ENCODE assay signal across 15 mouse cellular contexts in the genomic region with DNA sequence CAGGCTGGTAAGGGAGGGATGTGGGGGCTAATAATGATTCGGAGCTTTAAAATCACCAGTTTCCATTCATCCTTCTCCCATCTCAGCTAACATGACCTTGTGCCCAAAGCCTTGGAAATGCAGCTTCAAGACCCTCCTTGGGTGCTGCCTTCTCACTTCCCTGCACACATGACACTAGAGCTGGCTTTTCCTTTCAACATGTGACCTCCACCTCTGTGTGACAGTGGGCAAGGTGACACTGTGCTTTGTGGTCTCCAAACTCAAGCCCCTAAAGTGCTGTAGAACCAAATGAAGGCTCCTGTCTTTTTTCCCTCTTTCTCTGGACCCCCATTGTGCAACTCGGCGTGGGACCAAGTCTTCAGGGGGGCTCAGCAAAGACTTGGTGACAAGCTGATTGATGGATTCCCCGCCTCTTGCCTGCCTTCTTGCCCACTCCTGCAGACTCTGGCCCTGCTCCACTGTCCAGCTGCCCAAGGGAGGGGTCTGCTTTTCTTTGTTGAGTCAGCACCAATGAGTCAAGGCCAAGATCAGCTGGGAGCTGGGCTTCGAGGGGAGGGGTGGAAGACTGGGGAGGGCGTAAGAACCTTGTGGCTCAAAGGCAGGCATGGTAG. TPM values are rescaled to one million over a fixed set of nuclear protein-coding genes. Genes with fewer than 3 reads are reported as not detected.
DNase-seq lines count a peak whose midpoint lies in the region; ATAC-seq lines count a peak whose summit lies in the region.
"Had no signal": no experiment of that assay in that cellular context is flagged by ENCODE, and none has a peak within 500 bp of the region (broad histone marks: within the 10 kb centered on the region; RNA-seq: fewer than 3 reads in every experiment).

No protein-coding gene starts in this region.

- H3K4me3 ChIP-seq in midbrain, embryonic 12.5 days = no peak overlapping the region
- H3K4me3 ChIP-seq: erythroblast, embryonic 14.5 days; heart, embryonic 13.5 days; liver, embryonic 13.5 days had no signal

- peak; percentile 42 for DNase-seq in embryo, embryonic 10 days (ENCODE audit: low spot score)
- no peak for DNase-seq in embryo, embryonic 9.5 days (ENCODE audit: extremely low spot score)
- peak; percentile 16 for DNase-seq in right cerebral cortex, postnatal 4 days
- no peak for DNase-seq in right cerebral cortex, postnatal 14 days
- no peak for DNase-seq in urinary bladder, postnatal 10 days (ENCODE audit: low spot score)
- no peak for DNase-seq in adrenal gland, adult 8-10 months
- DNase-seq: cerebellum, postnatal 25 days; gastrocnemius, postnatal 10 days; liver, embryonic 13.5 days had no signal

- H3K36me3 ChIP-seq in midbrain, embryonic 12.5 days = peaks cover 10% of the 10 kb centered on the region

- H3K9ac ChIP-seq in midbrain, embryonic 12.5 days (replicated peaks) = no peak overlapping the region
- H3K9ac ChIP-seq: heart, embryonic 13.5 days; liver, embryonic 13.5 days had no signal

- H3K4me1 ChIP-seq in midbrain, embryonic 12.5 days = peaks cover 6% of the 10 kb centered on the region

- H3K9me3 ChIP-seq in midbrain, embryonic 12.5 days = no peaks in the 10 kb centered on the region
- H3K9me3 ChIP-seq: heart, embryonic 13.5 days; liver, embryonic 13.5 days had no signal

- no peak overlapping the region for H3K4me2 ChIP-seq in midbrain, embryonic 12.5 days (replicated peaks)
- H3K4me2 ChIP-seq: heart, embryonic 13.5 days; liver, embryonic 13.5 days had no signal

- H3K27me3 ChIP-seq in midbrain, embryonic 12.5 days = no peaks in the 10 kb centered on the region
- H3K27me3 ChIP-seq: heart, embryonic 13.5 days; liver, embryonic 13.5 days had no signal

- WGBS in midbrain, embryonic 12.5 days = 55% methylated on average over 6 of the region's 6 CpGs

- ATAC-seq in midbrain, embryonic 12.5 days (ENCODE audit: low FRiP score, low read depth) = peak; percentile 44; the same call in 1 of the 2 replicates
- ATAC-seq in granulocyte monocyte progenitor cell, adult 5-6 weeks (replicated peaks; ENCODE audit: poor library complexity, severe bottlenecking) = no peak

- H3K27ac ChIP-seq in midbrain, embryonic 12.5 days (replicated peaks) = no peak overlapping the region
- H3K27ac ChIP-seq: heart, embryonic 13.5 days; liver, embryonic 13.5 days had no signal

RNA-seq across cellular contexts. Expression of a gene that starts 9.1 kb away (rescaled TPM):
- polyA plus RNA-seq in midbrain, embryonic 12.5 days (2016; fragmentation: Nextera tagmentation; extraction: Ambion mirVana) = 1,367 and 1,416 TPM in 2 replicates
- 1,000 to 10,000 TPM; 1,024 to 1,164 (median 1,094) TPM for total RNA-seq in adrenal gland, adult 8-10 months (2022)
- 2,326 and 2,389 TPM in 2 replicates for total RNA-seq in granulocyte monocyte progenitor cell, adult 5-6 weeks (2014; fragmentation: Nextera tagmentation)
- total RNA-seq in granulocyte monocyte progenitor cell, adult 5-6 weeks (2017) = 479 and 580 TPM in 2 replicates

RNA-seq across cellular contexts. Expression of a gene that starts 19.8 kb away (rescaled TPM):
- not detected in 2 replicates for polyA plus RNA-seq in midbrain, embryonic 12.5 days (2016; fragmentation: Nextera tagmentation; extraction: Ambion mirVana)
- not detected for total RNA-seq in adrenal gland, adult 8-10 months (2022)
- not detected in 2 replicates for total RNA-seq in granulocyte monocyte progenitor cell, adult 5-6 weeks (2014; fragmentation: Nextera tagmentation)
- total RNA-seq in granulocyte monocyte progenitor cell, adult 5-6 weeks (2017) = not detected in 2 replicates
- total RNA-seq: gastrocnemius, postnatal 10 days; neutrophil, adult 5-6 weeks had no signal
- polyA plus RNA-seq: erythroblast, embryonic 14.5 days; heart, embryonic 13.5 days; intestine, embryonic 14.5 days; liver, embryonic 13.5 days had no signal

Comparison
In these comparisons a context has a peak if more than half of its experiments do, and no peak if none do; other contexts are left out.
1. DNase-seq: peak in embryo, embryonic 10 days (single experiment) and right cerebral cortex, postnatal 4 days (single experiment); none in embryo, embryonic 9.5 days (single experiment), right cerebral cortex, postnatal 14 days (single experiment), urinary bladder, postnatal 10 days (single experiment) and adrenal gland, adult 8-10 months (single experiment).